Comparison of ENCODE assay signal across 9 mouse cellular contexts in the genomic region with DNA sequence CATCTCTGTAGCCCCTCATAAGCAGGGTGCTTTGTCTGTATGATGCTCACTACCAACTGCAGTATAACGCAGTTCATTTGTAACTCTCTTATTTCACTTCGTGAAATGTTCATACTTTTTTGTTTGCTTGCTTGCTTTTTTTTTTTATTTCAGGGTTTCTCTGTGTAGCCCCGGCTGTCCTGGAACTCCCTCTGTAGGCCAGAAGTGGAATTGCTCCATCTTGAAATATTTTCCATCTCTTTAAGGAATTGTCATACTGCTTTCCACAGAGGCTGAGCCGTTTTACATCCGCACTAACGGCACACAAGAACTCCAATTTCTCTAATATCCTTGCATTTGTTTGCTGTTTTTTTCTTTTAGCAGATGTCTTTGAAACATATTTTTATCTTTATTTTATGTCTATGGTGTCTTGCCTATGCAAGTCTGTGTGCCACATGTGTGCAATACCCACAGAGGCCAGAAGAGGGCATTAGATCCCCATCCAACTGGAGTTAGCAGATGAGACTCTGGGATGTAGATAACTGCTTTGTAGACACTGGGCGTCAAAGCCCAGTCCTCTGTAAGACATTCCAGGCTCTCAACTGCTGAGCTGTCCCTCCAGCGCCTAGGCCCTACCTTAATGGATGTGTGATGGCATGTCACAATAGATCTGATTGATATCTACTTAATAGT. TPM values are rescaled to one million over a fixed set of nuclear protein-coding genes. Genes with fewer than 3 reads are reported as not detected.
A peak's percentile ranks its signal among the peaks of the same experiment; 100 is the strongest.
DNase-seq lines count a peak whose midpoint lies in the region; ATAC-seq and TF ChIP-seq lines count a peak whose summit lies in the region.
"Had no signal": no experiment of that assay in that cellular context is flagged by ENCODE, and none has a peak within 500 bp of the region (broad histone marks: within the 10 kb centered on the region; RNA-seq: fewer than 3 reads in every experiment).

No protein-coding gene starts in this region.

- H3K27ac ChIP-seq in hindbrain, postnatal 0 days, result no peak overlapping the region
- H3K27ac ChIP-seq in hindbrain, embryonic 12.5 days, result no peak overlapping the region
- no peak overlapping the region for H3K27ac ChIP-seq in thymus, adult 2 months (ENCODE audit: control insufficient read depth, insufficient read depth, low read length)
- no peak overlapping the region for H3K27ac ChIP-seq in cortical plate, adult 2 months (ENCODE audit: insufficient read depth, low read length)

- peak; percentile 66 for TF ChIP-seq CTCF in hindbrain, postnatal 0 days (IDR thresholded peaks at IDR 0.05; ENCODE audit: low read depth)
- no peak for TF ChIP-seq CTCF in thymus, adult 2 months (IDR thresholded peaks at IDR 0.05; ENCODE audit: borderline replicate concordance, control insufficient read depth, extremely low read depth, insufficient read depth, low read length, poor library complexity)
- peak; percentile 17; the same call in 1 of the 2 replicates for TF ChIP-seq CTCF in cortical plate, adult 2 months (IDR thresholded peaks at IDR 0.05; ENCODE audit: extremely low read depth, insufficient read depth, low read length)

- WGBS in hindbrain, postnatal 0 days, result 82% methylated on average over 8 of the region's 8 CpGs
- whole genome bisulfite sequencing in hindbrain, embryonic 12.5 days, result 78% methylated on average over 8 of the region's 8 CpGs
- 81% methylated on average over 8 of the region's 8 CpGs for WGBS in thymus, adult 2 months

- H3K4me2 ChIP-seq in hindbrain, postnatal 0 days (ENCODE audit: low read depth, low read length), result no peak overlapping the region
- no peak overlapping the region for H3K4me2 ChIP-seq in hindbrain, embryonic 12.5 days (replicated peaks)

- TF ChIP-seq POLR2A in thymus, adult 2 months (IDR thresholded peaks at IDR 0.05; ENCODE audit: control insufficient read depth, extremely low read depth, insufficient read depth, low read length, poor library complexity), result no peak
- no peak for TF ChIP-seq POLR2A in cortical plate, adult 2 months (IDR thresholded peaks at IDR 0.05; ENCODE audit: extremely low read depth, insufficient read depth, low read length)

- DNase-seq in hindbrain, postnatal 0 days (ENCODE audit: low spot score), result peak; percentile 47
- DNase-seq in thymus, adult 2 months, result peak; percentile 22
- no peak for DNase-seq in thymus, adult 18-20 months
- peak; percentile 34 for DNase-seq in retina, embryonic 14.5 days (ENCODE audit: low spot score)

- no peaks in the 10 kb centered on the region for H3K4me1 ChIP-seq in hindbrain, postnatal 0 days (ENCODE audit: insufficient read depth, low read length)
- no peaks in the 10 kb centered on the region for H3K4me1 ChIP-seq in hindbrain, embryonic 12.5 days
- H3K4me1 ChIP-seq in thymus, adult 2 months (replicated peaks; ENCODE audit: control insufficient read depth, insufficient read depth, low read length), result no peaks in the 10 kb centered on the region
- H3K4me1 ChIP-seq in cortical plate, adult 2 months (ENCODE audit: control insufficient read depth, insufficient read depth, low read length), result no peaks in the 10 kb centered on the region

- no peaks in the 10 kb centered on the region for H3K36me3 ChIP-seq in hindbrain, postnatal 0 days (ENCODE audit: insufficient read depth, low read length)
- H3K36me3 ChIP-seq in hindbrain, embryonic 12.5 days, result no peaks in the 10 kb centered on the region
- H3K36me3 ChIP-seq in thymus, adult 2 months (ENCODE audit: control insufficient read depth, insufficient read depth, low read length), result no peaks in the 10 kb centered on the region

- H3K4me3 ChIP-seq in hindbrain, postnatal 0 days (ENCODE audit: low read length), result no peak overlapping the region
- H3K4me3 ChIP-seq in hindbrain, embryonic 12.5 days, result no peak overlapping the region
- no peak overlapping the region for H3K4me3 ChIP-seq in thymus, adult 2 months (ENCODE audit: control insufficient read depth, insufficient read depth, low read length)
- H3K4me3 ChIP-seq in cortical plate, adult 2 months (ENCODE audit: insufficient read depth, low read length), result no peak overlapping the region

- H3K27me3 ChIP-seq in hindbrain, postnatal 0 days (ENCODE audit: insufficient read depth, low read length), result no peaks in the 10 kb centered on the region
- no peaks in the 10 kb centered on the region for H3K27me3 ChIP-seq in hindbrain, embryonic 12.5 days
- H3K27me3 ChIP-seq in thymus, adult 2 months (ENCODE audit: control insufficient read depth, insufficient read depth, low read length), result no peaks in the 10 kb centered on the region

- no peak overlapping the region for H3K9ac ChIP-seq in hindbrain, postnatal 0 days (replicated peaks; ENCODE audit: low read length)
- H3K9ac ChIP-seq in hindbrain, embryonic 12.5 days, result no peak overlapping the region

- no peaks in the 10 kb centered on the region; the same call in 1 of the 2 replicates for H3K9me3 ChIP-seq in hindbrain, postnatal 0 days (ENCODE audit: low read length)
- H3K9me3 ChIP-seq in hindbrain, embryonic 12.5 days (replicated peaks), result no peaks in the 10 kb centered on the region; the same call in 1 of the 2 replicates

- ATAC-seq in hindbrain, postnatal 0 days, result no peak
- ATAC-seq in hindbrain, embryonic 12.5 days (ENCODE audit: low FRiP score), result no peak
- no peak for ATAC-seq in megakaryocyte progenitor cell, adult 5-6 weeks (replicated peaks; ENCODE audit: poor library complexity)
- ATAC-seq in inflammation-experienced regulatory T-cells, adult 6 months, result no peak

RNA-seq across cellular contexts. Expression of a gene that starts 13.6 kb away (rescaled TPM):
- not detected in 2 replicates for total RNA-seq in hindbrain, postnatal 0 days (2014; rRNA removed)
- polyA plus RNA-seq in hindbrain, postnatal 0 days (2015; fragmentation: Nextera tagmentation; extraction: Ambion mirVana), result not detected in 2 replicates
- not detected in 2 replicates for polyA plus RNA-seq in hindbrain, embryonic 12.5 days (2016; fragmentation: Nextera tagmentation; extraction: Ambion mirVana)
- not detected in 2 replicates for polyA plus RNA-seq in thymus, adult 2 months (2012; rRNA removed)
- polyA plus RNA-seq in cortical plate, adult 2 months (2012; rRNA removed), result not detected in 2 replicates
- total RNA-seq in megakaryocyte progenitor cell, adult 5-6 weeks (2015), result not detected in 2 replicates
- not detected in 2 replicates for total RNA-seq in megakaryocyte progenitor cell, adult 5-6 weeks (2017)
- polyA plus RNA-seq in inflammation-experienced regulatory T-cells, adult 6 months (2017; shearing (Covaris generic)), result not detected
- total RNA-seq: left cerebral cortex, adult 18-20 months had no signal

RNA-seq across cellular contexts. Expression of a gene that starts 46.1 kb away (rescaled TPM):
- 3.8 and 6.0 TPM in 2 replicates for total RNA-seq in hindbrain, postnatal 0 days (2014; rRNA removed)
- 4.2 and 4.8 TPM in 2 replicates for polyA plus RNA-seq in hindbrain, postnatal 0 days (2015; fragmentation: Nextera tagmentation; extraction: Ambion mirVana)
- 0.67 and 1.0 TPM in 2 replicates for polyA plus RNA-seq in hindbrain, embryonic 12.5 days (2016; fragmentation: Nextera tagmentation; extraction: Ambion mirVana)
- 2.0 and 3.7 TPM in 2 replicates for polyA plus RNA-seq in thymus, adult 2 months (2012; rRNA removed)
- polyA plus RNA-seq in cortical plate, adult 2 months (2012; rRNA removed), result 7.7 and 8.4 TPM in 2 replicates
- total RNA-seq in megakaryocyte progenitor cell, adult 5-6 weeks (2015), result not detected in 2 replicates
- total RNA-seq in megakaryocyte progenitor cell, adult 5-6 weeks (2017), result not detected in 2 replicates
- polyA plus RNA-seq in inflammation-experienced regulatory T-cells, adult 6 months (2017; shearing (Covaris generic)), result not detected

Comparison
In these comparisons a context has a peak if more than half of its experiments do, and no peak if none do; other contexts are left out.
1. DNase-seq: peak in hindbrain, postnatal 0 days (single experiment), thymus, adult 2 months (single experiment) and retina, embryonic 14.5 days (single experiment); none in thymus, adult 18-20 months (0 of 2).